Mouse (Mus musculus) gastrocnemius, postnatal 10 days (tissue): ENCODE measurements around the gene Adam30. TPM values are rescaled to one million over a fixed set of nuclear protein-coding genes. Genes with fewer than 3 reads are reported as not detected.

ENCODE experiments used
- DNase-seq: peaks from one replicate; pipeline ENCODE4 v3.0.0; 2021; ENCODE audit warnings: mixed read lengths
- total RNA-seq, 2 experiments: library from RNA; stranded (reverse); gene quantifications; 2 replicates each; pipeline ENCODE4 v1.2.3; 2021

Gene Adam30
- total RNA-seq, 2 experiments from 2014 or later, result not detected

GRCm38 (mm10) chr3:98187777-98188176 lies 27.3 kb downstream of the Adam30 start:
- no peak for DNase-seq

- no peak for DNase-seq
Measured at GRCm38 (mm10) chr3:98197711-98198532, 37.5 kb downstream of the Adam30 start.

GRCm38 (mm10) chr3:98199747-98200146 lies 39.3 kb downstream of the Adam30 start:
- no peak for DNase-seq

GRCm38 (mm10) chr3:98203282-98203681 lies 42.9 kb downstream of the Adam30 start:
- no peak for DNase-seq

GRCm38 (mm10) chr3:98206977-98207376 lies 46.5 kb downstream of the Adam30 start:
- DNase-seq, result no peak

- no peak for DNase-seq
Measured at GRCm38 (mm10) chr3:98209161-98209560, 48.7 kb downstream of the Adam30 start.

GRCm38 (mm10) chr3:98210860-98211259 lies 50.4 kb downstream of the Adam30 start:
- DNase-seq, result no peak

- DNase-seq, result no peak
Measured at GRCm38 (mm10) chr3:98211301-98212081, 51.1 kb downstream of the Adam30 start.

Other genes starting within 250 kb of the Adam30 start
- 10 to 100 TPM; 32.0 to 42.1 TPM for gene Notch2, start 147.1 kb upstream of the Adam30 start, total RNA-seq
- not detected for gene Reg4, start 61.5 kb downstream of the Adam30 start, total RNA-seq
- 1 to 10 TPM; 2.1 to 2.6 TPM for gene Hmgcs2, start 119.8 kb downstream of the Adam30 start, total RNA-seq
- gene Phgdh, start 179.4 kb downstream of the Adam30 start, total RNA-seq, result 10 to 100 TPM; 13.4 to 16.9 TPM
- 1 to 10 TPM; 1.8 to 2.7 TPM for gene Zfp697, start 221.8 kb downstream of the Adam30 start, total RNA-seq